Mouse (Mus musculus): Measurements from ENCODE around the gene Zfp385c.
A peak's percentile ranks its signal among the peaks of the same experiment; 100 is the strongest.

The Zfp385c gene

GRCm38 (mm10) chr11:100626701-100627195 lies 65.5 kb downstream of the Zfp385c start:
- peak; percentile 88 for DNase-seq (ENCODE audit: low read depth, low spot score)

GRCm38 (mm10) chr11:100625754-100626700 lies 66.2 kb downstream of the Zfp385c start:
- DNase-seq (ENCODE audit: low read depth, low spot score): no peak

- peak; percentile 66 for DNase-seq (ENCODE audit: low read depth, low spot score)
Observed at GRCm38 (mm10) chr11:100623867-100624266, 68.4 kb downstream of the Zfp385c start.

GRCm38 (mm10) chr11:100622714-100623113 lies 69.5 kb downstream of the Zfp385c start:
- DNase-seq (ENCODE audit: low read depth, low spot score): peak; percentile 97

- DNase-seq (ENCODE audit: low read depth, low spot score): peak; percentile 81
Observed at GRCm38 (mm10) chr11:100619982-100620381, 72.3 kb downstream of the Zfp385c start, which contains the start of gene Dnajc7. Gene Dnajc7, minus strand, starts transcription at chr11:100620168.

GRCm38 (mm10) chr11:100619485-100619975 lies 72.7 kb downstream of the Zfp385c start:
- DNase-seq (ENCODE audit: low read depth, low spot score): peak; percentile 99

GRCm38 (mm10) chr11:100618761-100619484 lies 73.3 kb downstream of the Zfp385c start, which contains the start of gene Nkiras2:
Gene Nkiras2, plus strand, starts transcription at chr11:100619244.
- peak; percentile 86 for DNase-seq (ENCODE audit: low read depth, low spot score)

- no peak for DNase-seq (ENCODE audit: low read depth, low spot score)
Observed at GRCm38 (mm10) chr11:100617480-100617879, 74.8 kb downstream of the Zfp385c start.

GRCm38 (mm10) chr11:100616836-100617235 lies 75.4 kb downstream of the Zfp385c start:
- peak; percentile 82 for DNase-seq (ENCODE audit: low read depth, low spot score)

- DNase-seq (ENCODE audit: low read depth, low spot score): peak; percentile 83
Observed at GRCm38 (mm10) chr11:100616332-100616731, 75.9 kb downstream of the Zfp385c start.

GRCm38 (mm10) chr11:100613241-100613640 lies 79.0 kb downstream of the Zfp385c start:
- peak; percentile 81 for DNase-seq (ENCODE audit: low read depth, low spot score)

GRCm38 (mm10) chr11:100611627-100612026 lies 80.6 kb downstream of the Zfp385c start:
- DNase-seq (ENCODE audit: low read depth, low spot score): peak; percentile 39

GRCm38 (mm10) chr11:100609997-100610680 lies 82.1 kb downstream of the Zfp385c start:
- DNase-seq (ENCODE audit: low read depth, low spot score): no peak

- no peak for DNase-seq (ENCODE audit: low read depth, low spot score)
Observed at GRCm38 (mm10) chr11:100609355-100609996, 82.8 kb downstream of the Zfp385c start.

GRCm38 (mm10) chr11:100608796-100609195 lies 83.5 kb downstream of the Zfp385c start:
- DNase-seq (ENCODE audit: low read depth, low spot score): no peak

- DNase-seq (ENCODE audit: low read depth, low spot score): no peak
Observed at GRCm38 (mm10) chr11:100607121-100607520, 85.1 kb downstream of the Zfp385c start.

- no peak for DNase-seq (ENCODE audit: low read depth, low spot score)
Observed at GRCm38 (mm10) chr11:100605451-100605850, 86.8 kb downstream of the Zfp385c start.

GRCm38 (mm10) chr11:100604321-100605005 lies 87.8 kb downstream of the Zfp385c start:
- DNase-seq (ENCODE audit: low read depth, low spot score): peak; percentile 62

- DNase-seq (ENCODE audit: low read depth, low spot score): no peak
Observed at GRCm38 (mm10) chr11:100603813-100604212, 88.4 kb downstream of the Zfp385c start.

GRCm38 (mm10) chr11:100603155-100603554 lies 89.1 kb downstream of the Zfp385c start:
- DNase-seq (ENCODE audit: low read depth, low spot score): no peak
